Mouse (Mus musculus) embryonic stem cell, embryonic (primary cell): ENCODE measurements around the gene Sh3tc1.

Source experiments
- CTCF ChIA-PET, 4 experiments: fragments of 300-600 bp in 2 of 4; fragments of 350-600 bp in 2 of 4; sonication (Branson Sonifier 250); formaldehyde crosslinking; loops; one replicate each; lab custom pipeline; 2022; ENCODE audit warnings: inconsistent platforms in 2 of 4; lab: Charles Lee
- POLR2A ChIA-PET, 4 experiments: fragments of 300-600 bp in 2 of 4; fragments of 350-600 bp in 2 of 4; sonication (Branson Sonifier 250); formaldehyde crosslinking; loops; one replicate each; lab custom pipeline; 2022; ENCODE audit warnings: antibody characterized with exemption in 4 of 4, inconsistent platforms in 1 of 4; lab: Charles Lee

Sh3tc1 gene

GRCm38 (mm10) chr5:35739536-35740278, at the start of gene Sh3tc1:
TSS of gene Sh3tc1 (minus strand) at chr5:35739987.
- ChIA-PET POLR2A (interaction anchor here in 3 of 4 experiments (0.6 to 5.7 kb wide), 54 partner anchors 7 to 725 kb away, joined by 3 to 85 read pairs (median 6); partner anchors contain the start of genes Ablim2 (in 3 of the 3), Trmt44 (in 2 of the 3), Acox3 (in 1 of the 3) and Grpel1 (in 1 of the 3)), CTCF (interaction anchor here (0.6 to 3.9 kb wide), 20 partner anchors 12 to 657 kb away, joined by 3 to 19 read pairs (median 5); partner anchors contain the start of gene Ablim2 (in 2 of the 4))

DNA sequence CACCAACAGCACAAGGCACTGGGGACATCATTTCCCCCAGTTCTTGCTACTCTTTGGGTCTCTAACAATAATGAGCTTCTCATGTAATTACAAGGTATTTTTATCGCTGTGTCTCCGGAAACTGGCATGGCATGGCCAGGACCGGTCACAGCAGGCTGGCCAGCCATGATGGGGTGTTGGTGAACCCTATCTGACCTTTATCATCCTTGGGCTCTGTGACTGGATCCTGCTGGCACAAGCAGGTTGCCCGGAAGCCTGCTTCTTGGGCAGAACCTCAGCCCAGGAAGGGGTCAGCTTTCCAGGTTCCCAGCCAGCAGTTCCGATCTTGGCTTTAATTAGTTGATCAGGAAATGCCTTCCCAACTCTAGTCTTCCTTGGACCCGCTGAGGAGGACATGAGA, 48.9 kb upstream of the Sh3tc1 start:
- POLR2A ChIA-PET = interaction anchor here in 3 of 4 experiments (0.6 to 12.5 kb wide), 28 partner anchors 9 to 676 kb away, joined by 3 to 191 read pairs (median 4); partner anchors contain the start of genes Trmt44 (in 3 of the 3), Ablim2 (in 1 of the 3), Grpel1 (in 1 of the 3) and Sh3tc1 (in 1 of the 3)
- CTCF ChIA-PET = interaction anchor here in 3 of 4 experiments (0.6 to 1.6 kb wide), 5 partner anchors 16 to 630 kb away, joined by 3 to 12 read pairs (median 4); no protein-coding TSS in a partner anchor

DNA sequence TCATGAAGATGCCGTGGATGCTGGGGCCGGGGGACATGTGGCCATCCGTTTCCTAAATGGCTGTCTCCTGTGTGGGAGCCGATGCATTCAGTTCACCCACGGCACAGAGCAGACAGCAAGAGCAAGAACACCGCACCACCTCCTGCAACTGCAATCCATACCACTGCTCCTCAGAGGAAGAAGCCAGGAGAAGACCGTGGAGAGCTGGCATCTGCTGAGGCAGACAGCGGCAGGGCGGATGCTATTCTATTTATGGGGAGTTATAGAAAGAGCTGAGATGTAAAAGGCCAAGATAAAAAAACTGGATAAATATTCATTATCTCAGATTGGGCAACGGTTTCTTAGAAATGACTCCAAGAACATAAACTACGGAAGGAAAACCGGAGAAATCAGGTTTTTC, 48.1 kb upstream of the Sh3tc1 start:
- POLR2A ChIA-PET = interaction anchor here in 3 of 4 experiments (0.8 to 12.5 kb wide), 15 partner anchors 8 to 213 kb away, joined by 3 to 191 read pairs (median 5); partner anchors contain the start of genes Ablim2 (in 1 of the 3), Sh3tc1 (in 1 of the 3) and Trmt44 (in 1 of the 3)

DNA sequence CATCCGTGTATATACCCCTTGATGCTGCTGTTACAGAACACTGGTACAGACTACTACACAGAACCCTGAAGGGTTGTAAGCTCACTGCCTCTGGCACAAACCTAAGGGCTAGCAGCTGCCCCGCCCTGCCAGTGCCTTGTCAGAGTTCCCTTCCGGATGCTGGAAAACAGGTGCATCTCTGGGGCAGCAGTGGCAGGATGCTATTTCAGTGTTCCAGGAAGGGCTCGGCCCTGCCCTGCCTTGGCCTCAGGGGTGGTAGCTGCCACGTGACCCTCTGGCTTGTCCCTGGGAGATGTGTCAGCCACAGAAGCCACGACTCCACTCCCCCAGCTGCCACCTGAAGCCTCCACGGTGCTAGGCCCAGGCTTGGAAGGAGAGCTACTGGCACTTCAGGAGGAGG, 46.1 kb upstream of the Sh3tc1 start:
- CTCF ChIA-PET = interaction anchor here (0.9 to 4.4 kb wide), 8 partner anchors 9 to 88 kb away, joined by 3 to 28 read pairs (median 4); no protein-coding TSS in a partner anchor
- POLR2A ChIA-PET = interaction anchor here (0.6 to 12.5 kb wide), 20 partner anchors 9 to 248 kb away, joined by 3 to 215 read pairs (median 5); partner anchors contain the start of genes Ablim2 (in 2 of the 4), Afap1 (in 1 of the 4) and Trmt44 (in 1 of the 4)

More for the DNA sequence above, 48.1 kb upstream of the Sh3tc1 start:
- CTCF ChIA-PET = interaction anchor here in 1 of 4 experiments (1.3 to 4.4 kb wide), 2 partner anchors 8 to 33 kb away, joined by 4 to 28 read pairs; no protein-coding TSS in a partner anchor

DNA sequence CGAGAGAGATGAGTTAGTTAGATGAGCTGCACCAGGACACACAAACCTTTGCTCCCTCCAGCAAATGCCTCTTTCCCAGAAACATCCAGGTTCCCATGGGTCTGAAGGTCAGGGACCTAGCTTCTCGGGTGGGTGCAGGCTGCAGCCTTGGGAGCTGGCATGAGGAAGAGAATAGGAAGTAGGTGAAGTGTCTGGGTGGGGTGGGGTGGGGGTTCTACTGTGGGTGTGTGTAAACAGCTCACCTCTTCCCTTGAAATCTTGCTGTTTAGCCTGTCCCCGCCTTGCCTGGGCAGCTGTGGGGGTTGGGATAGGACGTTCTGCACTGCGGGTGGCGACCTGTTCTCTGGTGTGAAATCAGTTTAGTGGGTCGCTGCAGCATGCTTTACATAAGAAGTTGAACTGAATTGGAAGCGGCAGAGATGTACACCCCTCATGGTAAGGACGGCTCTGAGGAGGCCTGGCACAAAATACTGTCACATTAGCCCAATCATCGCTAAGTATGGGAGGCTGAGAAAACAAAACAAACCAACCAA, 42.9 kb upstream of the Sh3tc1 start:
- ChIA-PET POLR2A (interaction anchor here in 3 of 4 experiments (0.6 to 12.5 kb wide), 20 partner anchors 8 to 678 kb away, joined by 3 to 215 read pairs (median 4); partner anchors contain the start of genes Ablim2 (in 1 of the 3) and Trmt44 (in 1 of the 3)), CTCF (interaction anchor here in 3 of 4 experiments (0.6 to 1.9 kb wide), 6 partner anchors 12 to 984 kb away, joined by 3 to 10 read pairs (median 5); no protein-coding TSS in a partner anchor)

DNA sequence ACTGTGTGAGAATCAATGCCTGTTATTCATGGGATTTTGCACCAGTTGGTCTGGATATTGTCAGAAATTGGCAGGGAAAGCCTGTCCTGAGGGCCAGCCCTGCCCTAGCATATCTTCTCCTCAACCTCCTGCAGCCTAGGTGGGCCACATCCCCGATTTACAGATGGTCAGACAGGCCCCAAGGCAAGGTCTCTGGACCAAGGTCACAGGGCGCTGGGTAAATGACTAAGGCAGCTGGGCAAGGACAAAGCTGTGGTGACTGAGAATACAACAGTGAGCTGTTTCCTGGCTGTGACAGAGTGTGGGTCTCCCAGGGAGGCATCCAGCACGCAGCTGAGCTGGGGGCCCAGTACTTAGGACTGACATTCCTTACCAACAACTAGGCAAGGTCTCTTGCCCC, 41.3 kb upstream of the Sh3tc1 start:
- ChIA-PET CTCF (interaction anchor here in 2 of 4 experiments (0.6 to 1.9 kb wide), 2 partner anchors 14 to 24 kb away, joined by 4 to 6 read pairs; partner anchors contain the start of gene Ablim2 (in 1 of the 2)), POLR2A (interaction anchor here in 3 of 4 experiments (0.6 to 12.5 kb wide), 7 partner anchors 9 to 24 kb away, joined by 4 to 215 read pairs (median 11); partner anchors contain the start of gene Ablim2 (in 2 of the 3))

DNA sequence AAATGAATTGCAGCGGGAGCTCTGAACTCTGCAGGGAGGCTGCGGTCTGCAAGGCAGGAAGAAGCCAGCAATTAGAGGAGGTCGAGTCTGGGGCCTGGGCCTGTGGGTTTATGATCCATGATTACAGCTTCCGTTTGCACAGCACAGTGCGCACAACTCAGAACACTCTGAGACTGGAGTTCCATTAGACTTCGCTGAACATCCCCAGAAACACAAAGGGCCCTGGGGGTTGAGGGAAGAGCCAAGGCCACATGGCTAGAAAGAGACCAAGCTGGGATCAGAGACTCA, 34.3 kb upstream of the Sh3tc1 start:
- ChIA-PET CTCF (interaction anchor here in 1 of 4 experiments (0.7 to 6.4 kb wide), 3 partner anchors 19 to 90 kb away, joined by 4 to 34 read pairs (median 7); no protein-coding TSS in a partner anchor), POLR2A (interaction anchor here in 3 of 4 experiments (0.6 to 12.6 kb wide), 15 partner anchors 8 to 199 kb away, joined by 3 to 215 read pairs (median 50); partner anchors contain the start of genes Ablim2 (in 2 of the 3), Sh3tc1 (in 1 of the 3) and Trmt44 (in 1 of the 3))

- ChIA-PET POLR2A (interaction anchor here in 3 of 4 experiments (0.6 to 12.6 kb wide), 19 partner anchors 8 to 198 kb away, joined by 3 to 215 read pairs (median 42); partner anchors contain the start of genes Ablim2 (in 2 of the 3), Sh3tc1 (in 2 of the 3) and Trmt44 (in 1 of the 3)), CTCF (interaction anchor here in 2 of 4 experiments (0.7 to 6.4 kb wide), 4 partner anchors 16 to 91 kb away, joined by 3 to 34 read pairs (median 6); no protein-coding TSS in a partner anchor)
Observed at GRCm38 (mm10) chr5:35773274-35774136, 33.7 kb upstream of the Sh3tc1 start.

DNA sequence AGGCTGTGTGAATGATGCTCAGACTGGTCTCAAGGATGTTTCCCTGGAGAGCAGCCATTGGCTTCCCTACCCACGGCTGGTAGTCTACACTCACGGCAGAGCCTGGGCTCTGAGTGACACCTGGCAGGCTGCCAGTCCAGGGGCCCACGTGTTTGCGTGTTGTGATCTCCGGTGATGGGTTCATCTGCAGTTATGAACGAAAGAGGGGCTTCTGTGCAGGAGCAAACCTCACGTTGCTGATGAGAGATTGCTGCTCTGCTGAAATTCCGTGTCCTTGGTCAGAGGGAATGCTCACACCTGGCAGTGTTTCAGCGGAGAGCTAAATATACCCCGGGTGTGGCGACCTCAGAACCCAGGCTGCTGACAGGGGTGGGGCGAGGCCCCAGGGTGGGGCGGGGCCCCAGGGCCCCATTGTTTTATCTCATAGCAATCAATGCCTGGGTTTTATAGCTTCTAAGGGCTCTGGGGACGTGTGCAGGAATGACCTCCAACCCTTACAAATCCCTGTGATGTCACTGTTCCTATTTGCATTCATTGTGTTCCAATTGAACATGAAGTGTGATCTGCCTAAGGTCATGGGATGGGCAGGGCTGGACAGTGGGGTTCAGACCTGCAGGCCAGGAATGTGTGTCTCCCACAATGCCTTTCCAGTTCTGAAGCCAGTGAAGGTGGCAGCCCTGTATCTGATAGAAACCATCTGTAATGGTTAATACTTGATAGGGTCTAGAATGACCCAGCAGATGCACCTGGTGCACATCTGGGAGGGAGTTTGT, 31.3 kb upstream of the Sh3tc1 start:
- ChIA-PET POLR2A (interaction anchor here (0.6 to 12.6 kb wide), 85 partner anchors 9 to 1112 kb away, joined by 3 to 215 read pairs (median 5); partner anchors contain the start of genes Ablim2 (in 3 of the 4), Sh3tc1 (in 3 of the 4), Trmt44 (in 3 of the 4) and Acox3 (in 1 of the 4)), CTCF (interaction anchor here in 3 of 4 experiments (0.6 to 6.4 kb wide), 13 partner anchors 13 to 409 kb away, joined by 3 to 34 read pairs (median 4); partner anchors contain the start of genes Ablim2 (in 2 of the 3) and Sh3tc1 (in 1 of the 3))

DNA sequence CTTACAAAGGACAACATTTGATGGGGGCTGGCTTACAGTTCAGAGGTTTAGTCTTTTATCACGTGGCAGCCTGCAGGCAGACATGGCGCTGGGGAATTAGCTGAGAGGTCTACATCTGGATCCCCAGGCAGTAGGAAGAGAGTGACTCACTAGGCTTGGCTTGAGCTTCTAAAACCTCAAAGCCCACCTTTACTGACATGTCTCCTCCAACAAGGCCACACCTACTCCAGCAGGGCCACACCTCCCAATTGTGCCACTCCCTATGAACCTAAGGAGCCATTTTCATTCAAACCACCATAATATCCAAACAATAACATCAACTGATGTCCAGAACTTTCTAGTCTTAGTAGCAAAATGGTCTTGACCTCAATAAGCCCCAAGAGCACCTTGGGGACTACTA, 30.5 kb upstream of the Sh3tc1 start:
- ChIA-PET POLR2A (interaction anchor here (0.6 to 12.6 kb wide), 60 partner anchors 8 to 821 kb away, joined by 3 to 215 read pairs (median 6); partner anchors contain the start of genes Ablim2 (in 3 of the 4), Sh3tc1 (in 3 of the 4), Trmt44 (in 3 of the 4) and Acox3 (in 1 of the 4)), CTCF (interaction anchor here in 3 of 4 experiments (1.0 to 6.4 kb wide), 9 partner anchors 12 to 76 kb away, joined by 3 to 34 read pairs (median 5); partner anchors contain the start of genes Ablim2 (in 2 of the 3) and Sh3tc1 (in 1 of the 3))

- ChIA-PET POLR2A (interaction anchor here in 3 of 4 experiments (0.6 to 12.6 kb wide), 29 partner anchors 11 to 194 kb away, joined by 3 to 215 read pairs (median 7); partner anchors contain the start of genes Ablim2 (in 2 of the 3), Sh3tc1 (in 2 of the 3) and Trmt44 (in 2 of the 3)), CTCF (interaction anchor here in 3 of 4 experiments (0.6 to 6.4 kb wide), 6 partner anchors 11 to 74 kb away, joined by 3 to 34 read pairs (median 4); partner anchors contain the start of gene Ablim2 (in 1 of the 3))
Observed at GRCm38 (mm10) chr5:35768997-35769396, 29.2 kb upstream of the Sh3tc1 start.

DNA sequence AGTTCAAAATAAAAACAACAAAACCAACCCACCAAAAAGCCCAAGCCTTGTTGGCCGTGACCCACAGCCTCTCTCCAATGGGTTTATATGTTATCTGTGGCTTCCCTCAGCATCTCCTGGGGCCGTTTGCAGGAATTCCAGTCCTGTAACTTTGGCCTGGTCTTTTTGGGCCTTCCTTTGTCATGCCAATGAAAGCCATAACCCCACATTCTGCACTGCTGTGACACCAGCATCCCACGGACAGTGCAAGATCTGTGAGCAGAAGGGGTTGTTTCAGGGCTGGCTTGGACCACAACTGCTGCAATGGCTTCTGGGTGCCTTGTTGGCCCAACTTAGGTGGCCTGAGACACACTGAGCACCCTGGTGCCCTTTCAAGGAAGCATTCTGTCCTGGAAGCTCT, 28.7 kb upstream of the Sh3tc1 start:
- ChIA-PET POLR2A (interaction anchor here (0.6 to 12.6 kb wide), 23 partner anchors 10 to 193 kb away, joined by 3 to 215 read pairs (median 7); partner anchors contain the start of genes Ablim2 (in 3 of the 4), Sh3tc1 (in 2 of the 4) and Trmt44 (in 2 of the 4)), CTCF (interaction anchor here (0.8 to 6.4 kb wide), 6 partner anchors 13 to 141 kb away, joined by 3 to 34 read pairs (median 4); no protein-coding TSS in a partner anchor)

- CTCF ChIA-PET = interaction anchor here in 3 of 4 experiments (0.7 to 1.9 kb wide), 14 partner anchors 8 to 170 kb away, joined by 3 to 15 read pairs (median 4); partner anchors contain the start of gene Ablim2 (in 2 of the 3)
Observed at GRCm38 (mm10) chr5:35765909-35766308, 26.1 kb upstream of the Sh3tc1 start.

GRCm38 (mm10) chr5:35762850-35763249, 23.1 kb upstream of the Sh3tc1 start:
- POLR2A ChIA-PET = interaction anchor here in 2 of 4 experiments (0.8 to 3.3 kb wide), 11 partner anchors 8 to 95 kb away, joined by 3 to 11 read pairs (median 4); no protein-coding TSS in a partner anchor
- CTCF ChIA-PET = interaction anchor here in 3 of 4 experiments (0.9 to 1.6 kb wide), 5 partner anchors 9 to 95 kb away, joined by 3 to 5 read pairs (median 4); no protein-coding TSS in a partner anchor

More at GRCm38 (mm10) chr5:35765909-35766308, 26.1 kb upstream of the Sh3tc1 start:
- POLR2A ChIA-PET = interaction anchor here (0.6 to 12.6 kb wide), 29 partner anchors 8 to 191 kb away, joined by 3 to 215 read pairs (median 4); partner anchors contain the start of genes Ablim2 (in 3 of the 4), Trmt44 (in 3 of the 4) and Sh3tc1 (in 2 of the 4)
